Mouse (Mus musculus) megakaryocyte-erythroid progenitor cell, adult 5 weeks (primary cell): ENCODE data around the gene Atg4a-ps. TPM values are rescaled to one million over a fixed set of nuclear protein-coding genes. Genes with fewer than 3 reads are reported as not detected.

ENCODE experiments used
- polyA plus RNA-seq: library from polyadenylated mRNA; stranded (reverse); fragments of >175 nt; gene quantifications from 2 replicates; pipeline ENCODE4 v1.2.3, GENCODE M21; 2012

Gene Atg4a-ps
- 0.03 TPM in 1 of 2 replicates, not detected in the other for polyA plus RNA-seq

GRCm38 (mm10) chr3:103645968-103646367 is at the start of gene Atg4a-ps:
Atg4a-ps (minus strand) TSS chr3:103646068.

Other genes with a start within 250 kb of the Atg4a-ps start
- gene Syt6, start 70.8 kb downstream of the Atg4a-ps start, polyA plus RNA-seq: not detected in 2 replicates
- gene Olfml3, start 91.9 kb upstream of the Atg4a-ps start, polyA plus RNA-seq: 0.03 and 0.10 TPM in 2 replicates
- gene Gm10964, start 93.3 kb upstream of the Atg4a-ps start, polyA plus RNA-seq: not detected in 2 replicates
- gene Hipk1, start 145.5 kb upstream of the Atg4a-ps start, polyA plus RNA-seq: 47.1 and 56.4 TPM in 2 replicates
- 2.8 and 4.4 TPM in 2 replicates for gene Dclre1b, start 163.4 kb upstream of the Atg4a-ps start, polyA plus RNA-seq
- 3.8 and 4.4 TPM in 2 replicates for gene Ap4b1, start 163.5 kb upstream of the Atg4a-ps start, polyA plus RNA-seq
- 0.08 and 0.28 TPM in 2 replicates for gene Gm43064, start 163.5 kb upstream of the Atg4a-ps start, polyA plus RNA-seq
- gene Bcl2l15, start 186.5 kb upstream of the Atg4a-ps start, polyA plus RNA-seq: 0.28 TPM in 1 of 2 replicates, not detected in the other
- 3.9 and 6.0 TPM in 2 replicates for gene Ptpn22, start 213.7 kb upstream of the Atg4a-ps start, polyA plus RNA-seq